Comparison of ENCODE assay signal across 9 mouse cellular contexts in genomic region chr11:43344767-43345561, GRCm38 (mm10).
A peak's percentile ranks its signal among the peaks of the same experiment; 100 is the strongest.
DNase-seq lines count a peak whose midpoint lies in the region; ATAC-seq and TF ChIP-seq lines count a peak whose summit lies in the region.
"Had no signal": no experiment of that assay in that cellular context is flagged by ENCODE, and none has a peak within 500 bp of the region (broad histone marks: within the 10 kb centered on the region; RNA-seq: fewer than 3 reads in every experiment).

No protein-coding gene starts in this region.

- peak overlapping the region; percentile 58; the same call in 1 of the 2 replicates for H3K27ac ChIP-seq in lung, embryonic 14.5 days (ENCODE audit: low read depth)
- H3K27ac ChIP-seq in stomach, embryonic 15.5 days, result no peak overlapping the region
- H3K27ac ChIP-seq: neural tube, embryonic 12.5 days had no signal

- no peaks in the 10 kb centered on the region for H3K4me1 ChIP-seq in lung, embryonic 14.5 days (ENCODE audit: insufficient read depth)
- peaks cover 6% of the 10 kb centered on the region; the same call in 1 of the 2 replicates for H3K4me1 ChIP-seq in stomach, embryonic 15.5 days

- ATAC-seq in lung, embryonic 14.5 days (ENCODE audit: insufficient read depth), result peak; percentile 79
- ATAC-seq in stomach, embryonic 15.5 days (ENCODE audit: insufficient read depth, low FRiP score, low read depth), result peak; percentile 50; the same call in 1 of the 2 replicates

- H3K9ac ChIP-seq in lung, embryonic 14.5 days, result no peak overlapping the region
- H3K9ac ChIP-seq in stomach, embryonic 15.5 days, result no peak overlapping the region
- H3K9ac ChIP-seq: neural tube, embryonic 12.5 days had no signal

- peak overlapping the region; percentile 18; the same call in 1 of the 2 replicates for H3K4me2 ChIP-seq in lung, embryonic 14.5 days
- peak overlapping the region; percentile 11; the same call in 1 of the 2 replicates for H3K4me2 ChIP-seq in stomach, embryonic 15.5 days
- H3K4me2 ChIP-seq: neural tube, embryonic 12.5 days had no signal

- no peaks in the 10 kb centered on the region for H3K9me3 ChIP-seq in lung, embryonic 14.5 days (ENCODE audit: low read depth, low read length)
- no peaks in the 10 kb centered on the region for H3K9me3 ChIP-seq in stomach, embryonic 15.5 days
- H3K9me3 ChIP-seq: neural tube, embryonic 12.5 days had no signal

- H3K4me3 ChIP-seq in lung, embryonic 14.5 days (ENCODE audit: low read depth, low read length), result no peak overlapping the region
- H3K4me3 ChIP-seq in stomach, embryonic 15.5 days (replicated peaks), result no peak overlapping the region
- H3K4me3 ChIP-seq: neural tube, embryonic 12.5 days had no signal

- no peaks in the 10 kb centered on the region for H3K36me3 ChIP-seq in lung, embryonic 14.5 days (ENCODE audit: insufficient read depth)
- H3K36me3 ChIP-seq in stomach, embryonic 15.5 days, result no peaks in the 10 kb centered on the region
- H3K36me3 ChIP-seq: neural tube, embryonic 12.5 days had no signal

- TF ChIP-seq CTCF in lung, embryonic 14.5 days (IDR thresholded peaks at IDR 0.05; ENCODE audit: low read depth), result no peak

- DNase-seq in adrenal gland, postnatal 14 days, result peak; percentile 10
- DNase-seq in adrenal gland, postnatal 25 days, result no peak
- peak; percentile 34 to 39 for DNase-seq in right cerebral cortex, postnatal 10 days (ENCODE audit: low spot score in 2 of 2)
- DNase-seq in right cerebral cortex, postnatal 25 days, result no peak
- DNase-seq in lung, embryonic 14.5 days, result peak; percentile 59
- DNase-seq in spleen, postnatal 36 days (ENCODE audit: low spot score in 2 of 2), result no peak
- DNase-seq in gastrocnemius, adult 8-10 months (ENCODE audit: low spot score in 2 of 2), result no peak

- no peaks in the 10 kb centered on the region for H3K27me3 ChIP-seq in lung, embryonic 14.5 days (ENCODE audit: insufficient read depth, low read length)
- no peaks in the 10 kb centered on the region for H3K27me3 ChIP-seq in stomach, embryonic 15.5 days (replicated peaks)
- H3K27me3 ChIP-seq: neural tube, embryonic 12.5 days had no signal

- 27% methylated on average over 14 of the region's 14 CpGs for WGBS in lung, embryonic 14.5 days
- 32% methylated on average over 14 of the region's 14 CpGs for WGBS in stomach, embryonic 15.5 days

Comparison
In these comparisons a context has a peak if more than half of its experiments do, and no peak if none do; other contexts are left out.
1. DNase-seq: peak in adrenal gland, postnatal 14 days (single experiment), right cerebral cortex, postnatal 10 days (2 of 2) and lung, embryonic 14.5 days (single experiment); none in adrenal gland, postnatal 25 days (single experiment), right cerebral cortex, postnatal 25 days (single experiment), spleen, postnatal 36 days (0 of 2) and gastrocnemius, adult 8-10 months (0 of 2).